Mouse (Mus musculus): ENCODE results near the gene Socs2.

Socs2 gene

DNA sequence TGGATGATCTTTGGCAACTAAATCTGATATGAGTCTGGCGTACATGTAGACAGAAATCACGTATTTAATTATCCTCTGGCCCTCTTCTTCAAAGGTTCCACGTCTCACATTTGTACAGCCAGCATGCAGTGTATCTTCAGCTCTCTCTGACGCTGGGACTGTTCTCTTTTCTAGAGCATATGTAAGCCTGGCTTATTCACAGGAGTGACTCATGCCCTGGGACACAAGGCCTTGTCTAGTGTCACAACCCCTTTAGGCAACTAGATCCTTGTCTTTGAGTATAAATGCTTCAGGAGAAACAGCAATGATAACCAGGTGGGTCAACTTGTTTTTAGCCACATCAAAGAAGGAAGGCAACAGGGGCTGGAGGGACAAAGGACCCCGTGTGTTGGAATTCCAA, 5.7 kb upstream of the Socs2 start:
- in situ Hi-C loops (cut with MboI, MseI): no loop called here

DNA sequence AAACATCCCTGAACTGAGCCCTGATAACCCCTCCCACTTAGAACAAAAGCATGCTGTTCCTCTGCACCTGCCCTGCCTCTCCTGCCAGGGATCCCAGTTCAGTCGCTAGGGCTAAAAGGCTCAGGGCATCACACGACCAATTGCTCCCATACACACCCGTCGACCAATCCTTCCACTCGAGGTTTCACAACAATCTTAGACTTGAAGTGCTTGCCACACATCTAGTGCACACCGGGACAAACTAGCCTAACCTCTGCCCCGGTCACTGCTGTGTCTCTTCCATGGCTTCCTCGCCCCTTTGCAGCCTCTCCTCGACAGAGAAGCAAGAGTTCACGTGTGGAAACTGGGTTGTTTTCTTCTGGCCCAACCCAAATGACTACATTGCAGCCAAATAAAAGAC, 3.3 kb upstream of the Socs2 start:
- in situ Hi-C loops (cut with MboI, MseI): no loop called here

DNA sequence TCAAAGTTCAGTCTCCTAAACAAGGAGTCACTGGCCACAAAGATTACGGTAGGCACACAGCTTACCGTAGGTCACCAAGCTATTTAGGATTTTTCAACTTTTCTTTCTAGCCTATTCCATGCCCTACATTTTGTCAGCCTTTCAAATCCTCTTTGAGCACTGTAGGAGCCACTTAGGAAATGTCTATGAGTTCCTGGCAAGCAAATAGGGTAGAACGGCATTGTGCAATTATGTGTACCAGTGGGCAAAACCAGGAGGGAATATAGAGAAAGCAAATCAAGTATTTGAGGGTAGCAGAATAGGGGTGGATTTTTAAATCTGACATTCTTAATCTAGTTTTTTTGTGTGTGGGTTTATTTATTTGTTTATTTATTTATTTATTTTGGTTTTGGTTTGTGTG, 2.7 kb upstream of the Socs2 start:
- in situ Hi-C loops (cut with MboI, MseI): loop anchor here (5.0 kb wide), 1 partner anchor 97 kb away; the partner anchor contains the start of gene Cradd (in 2 of the 2)

DNA sequence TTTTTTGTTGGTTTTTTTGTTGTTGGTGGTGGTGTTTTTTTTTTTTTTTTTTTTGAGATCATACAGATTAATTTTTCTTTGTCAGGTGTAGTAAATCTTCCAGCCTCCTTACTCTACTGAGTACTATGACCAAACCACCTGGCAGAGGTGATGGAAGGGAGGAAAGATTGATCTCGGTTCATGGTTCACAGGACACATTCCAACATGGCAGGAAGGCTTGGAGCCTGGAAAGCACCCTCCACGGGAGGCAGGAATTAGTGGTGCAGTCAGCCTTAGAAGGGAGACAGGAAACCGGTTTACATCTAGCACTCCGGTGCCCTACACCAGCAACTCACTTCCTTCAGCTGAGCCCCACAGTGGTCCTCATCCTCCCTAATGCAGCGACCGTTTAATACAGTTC, 1.7 kb upstream of the Socs2 start:
- in situ Hi-C loops (cut with MboI, MseI): loop anchor here (5.0 kb wide), 1 partner anchor 96 kb away; the partner anchor contains the start of gene Cradd (in 2 of the 2)

DNA sequence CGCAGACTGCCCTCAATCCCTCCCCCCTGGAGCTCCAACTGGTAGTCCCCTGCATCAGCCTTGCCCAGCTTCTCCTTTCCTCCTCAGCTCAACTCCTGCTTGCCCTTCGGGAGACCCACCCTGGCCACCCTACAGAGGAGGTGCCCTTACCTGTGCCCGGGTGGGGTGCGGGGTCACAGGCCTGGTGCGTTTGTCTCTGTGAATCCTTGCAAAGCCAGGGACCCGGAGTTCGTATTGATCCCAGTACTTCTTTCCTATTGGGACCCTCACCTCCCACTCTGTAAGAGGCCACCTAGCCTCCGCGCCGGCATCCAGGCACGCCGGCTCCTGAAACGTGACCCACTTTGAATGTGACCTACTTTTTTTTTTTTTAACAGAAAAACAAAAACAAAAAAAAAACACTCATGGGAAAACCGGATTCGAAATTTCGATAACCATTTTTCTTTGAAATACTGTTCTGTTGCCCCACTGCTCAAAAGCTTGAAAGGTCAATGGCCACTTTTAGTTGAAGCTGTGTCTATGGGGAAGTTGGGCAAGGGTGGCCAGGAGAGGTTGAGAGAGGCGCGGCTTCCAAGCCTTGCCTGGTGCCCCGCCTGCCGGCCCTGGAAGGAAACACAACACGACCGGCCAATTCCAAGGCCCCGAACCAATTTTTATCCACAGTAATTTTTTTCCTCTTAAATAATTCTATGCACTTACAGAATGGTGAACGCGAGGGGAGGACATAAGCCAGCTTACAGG, 686 bp upstream of the Socs2 start:
- in situ Hi-C loops (cut with MboI, MseI): loop anchor here (5.0 kb wide), 1 partner anchor 95 kb away; the partner anchor contains the start of gene Cradd (in 2 of the 2)

DNA sequence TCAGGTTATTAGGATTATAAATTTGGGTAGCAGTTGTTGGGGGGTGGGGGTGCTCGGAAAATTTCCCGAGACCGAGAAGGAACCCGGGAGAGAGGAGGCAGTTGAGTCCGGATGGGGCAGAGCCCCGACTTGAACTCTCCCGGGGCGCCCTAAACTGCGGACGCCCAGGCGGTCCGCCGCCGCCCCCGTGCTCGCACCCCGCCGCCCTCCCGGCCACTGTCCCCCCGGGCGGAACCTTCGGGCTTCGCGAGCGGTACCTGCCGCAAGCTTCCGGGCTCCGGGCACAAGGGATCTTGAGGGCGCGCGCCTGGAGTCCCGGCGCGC, 657 bp downstream of the Socs2 start:
- in situ Hi-C loops (cut with MboI, MseI): loop anchor here (5.0 kb wide), 1 partner anchor 94 kb away; the partner anchor contains the start of gene Cradd (in 2 of the 2)

DNA sequence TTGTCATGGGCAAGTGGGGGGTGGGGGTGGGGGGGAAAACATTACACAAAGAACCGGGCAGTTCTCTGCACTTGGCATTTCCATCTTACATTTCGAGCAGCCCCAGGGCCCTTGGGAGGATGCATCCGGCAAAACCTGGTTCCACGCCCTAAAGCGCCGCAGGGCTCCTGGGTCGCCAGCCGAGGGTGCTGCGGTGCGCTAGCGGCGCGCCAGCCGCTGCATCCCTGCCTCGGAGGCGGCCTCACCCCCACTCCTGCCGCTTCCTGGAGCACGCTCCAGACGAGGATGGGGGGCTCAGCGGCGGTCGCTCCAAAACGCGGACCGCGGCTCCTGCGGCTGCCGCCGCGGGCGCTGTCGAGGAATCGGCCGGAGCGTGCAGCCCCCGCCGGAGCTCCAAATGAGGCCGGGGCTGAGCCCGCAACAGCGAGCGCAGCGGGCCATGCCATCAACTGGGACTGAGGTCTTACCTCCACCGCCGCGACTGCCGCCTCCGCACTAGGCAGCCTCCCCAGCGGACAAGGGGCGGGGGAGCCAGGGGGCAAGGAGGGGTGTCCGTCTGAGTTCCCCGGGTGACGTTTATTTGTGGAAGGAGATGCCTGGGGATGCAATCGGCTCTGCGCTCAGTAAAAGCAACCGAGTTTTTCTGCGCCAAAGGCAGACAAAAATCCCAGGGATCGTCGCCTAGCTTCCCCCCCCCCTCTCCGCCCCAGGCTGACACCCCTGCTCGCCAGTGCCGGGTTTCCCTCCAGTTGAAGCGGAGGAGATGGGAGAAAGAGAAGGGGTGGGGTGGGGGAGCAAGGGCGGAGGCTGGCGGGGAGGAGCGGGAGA, 1.2 kb downstream of the Socs2 start:
- in situ Hi-C loops (cut with MboI, MseI): loop anchor here (5.0 kb wide), 1 partner anchor 93 kb away; the partner anchor contains the start of gene Cradd (in 2 of the 2)

DNA sequence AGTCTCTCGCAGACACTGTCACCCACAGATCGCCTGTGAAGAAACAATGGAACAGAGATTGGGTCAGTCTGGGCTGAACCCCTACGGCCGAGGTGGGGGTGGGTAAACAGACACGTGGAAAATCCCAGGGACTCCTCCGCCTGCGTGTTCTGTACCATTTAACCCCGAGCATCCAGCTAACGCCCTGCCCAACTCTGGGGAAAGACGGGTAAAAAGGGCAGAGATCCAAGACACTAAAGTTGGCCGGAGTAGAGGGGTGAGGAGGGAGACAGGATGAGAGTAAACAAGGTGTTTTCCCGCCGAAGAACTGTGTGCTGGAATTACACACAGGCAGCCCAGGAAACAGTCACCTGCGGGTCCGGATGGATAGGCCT, 1.8 kb downstream of the Socs2 start:
- in situ Hi-C loops (cut with MboI, MseI): loop anchor here (5.0 kb wide), 1 partner anchor 93 kb away; the partner anchor contains the start of gene Cradd (in 2 of the 2)

DNA sequence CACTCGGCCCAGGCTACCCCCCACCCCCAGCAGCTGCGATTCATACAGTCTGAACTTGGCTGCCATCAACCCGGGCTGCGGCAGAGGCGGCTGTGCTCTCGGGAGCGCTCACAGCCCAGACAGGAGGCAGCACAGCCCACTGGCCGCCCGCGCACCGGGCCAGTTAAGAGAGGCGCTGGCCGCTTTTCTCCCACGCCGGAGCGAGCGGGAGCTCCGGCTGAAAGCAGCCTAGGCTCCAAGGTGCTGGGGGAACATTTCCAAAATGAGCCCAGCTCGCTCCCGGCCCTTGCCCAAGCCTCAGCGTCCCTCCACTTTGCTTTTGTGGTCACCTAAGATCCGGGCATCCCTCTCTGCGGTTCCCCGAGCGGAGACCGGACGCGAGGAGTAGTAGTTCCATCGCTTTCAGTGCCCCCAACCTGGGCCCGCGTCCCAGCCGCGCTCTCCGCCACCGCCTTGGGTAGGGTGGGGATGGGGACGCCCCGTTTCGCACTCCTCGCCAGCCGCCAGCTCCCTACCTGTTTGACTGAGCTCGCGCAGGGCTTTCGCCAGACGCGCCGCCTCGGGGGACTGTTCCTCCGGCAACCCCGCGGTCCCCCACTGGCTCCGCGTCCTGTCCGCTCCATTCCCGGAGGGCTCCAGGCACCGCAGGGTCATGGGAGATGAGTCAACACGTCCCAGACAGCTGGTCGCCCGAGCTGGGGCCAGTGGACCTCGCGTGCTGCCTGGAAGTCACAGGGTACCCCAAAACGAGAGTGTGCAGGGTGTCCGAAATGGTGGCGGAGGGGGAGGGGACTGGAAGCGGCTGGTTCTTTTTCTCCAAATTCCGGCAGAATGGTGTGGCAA, 2.4 kb downstream of the Socs2 start:
- in situ Hi-C loops (cut with MboI, MseI): loop anchor here (5.0 kb wide), 1 partner anchor 92 kb away; the partner anchor contains the start of gene Cradd (in 2 of the 2)

DNA sequence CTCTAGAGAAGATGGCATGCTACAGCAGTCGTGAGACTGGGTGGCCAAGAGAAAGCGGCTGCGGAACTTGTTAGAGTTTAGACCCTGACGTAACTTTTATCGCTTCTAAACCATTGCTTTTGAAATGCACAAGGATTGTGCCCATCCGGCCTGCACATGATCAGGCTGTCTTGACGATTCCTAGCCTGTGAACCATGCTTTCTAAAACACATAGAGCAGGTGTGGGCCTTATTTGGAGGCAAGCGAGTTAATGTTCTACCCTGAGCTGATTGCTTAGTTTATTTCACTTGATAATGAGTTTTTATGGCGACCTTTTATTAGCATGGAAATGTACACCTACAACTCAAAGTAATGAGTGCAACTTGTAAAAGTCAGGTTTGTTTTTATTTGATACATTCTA, 5.8 kb downstream of the Socs2 start:
- in situ Hi-C loops (cut with MboI, MseI): no loop called here

DNA sequence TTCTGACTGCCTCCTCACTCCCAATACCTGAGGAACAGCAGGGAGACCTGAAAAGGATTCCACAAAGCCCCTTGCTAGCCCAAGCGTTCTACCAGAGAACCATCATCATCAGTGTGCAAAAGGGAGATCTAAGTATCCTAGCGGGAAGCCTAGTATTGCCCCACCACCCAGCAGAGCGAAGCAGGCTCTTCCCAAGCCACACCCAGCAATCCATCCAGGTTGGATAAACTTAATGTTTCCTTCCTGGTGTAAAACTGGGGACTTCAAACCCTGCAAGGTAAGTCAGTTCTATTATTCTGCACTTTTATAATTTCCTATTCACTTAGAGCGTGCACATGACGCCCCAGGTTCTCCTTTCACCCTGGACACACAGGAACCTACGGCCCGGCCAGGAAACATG, 6.3 kb downstream of the Socs2 start:
- in situ Hi-C loops (cut with MboI, MseI): no loop called here

DNA sequence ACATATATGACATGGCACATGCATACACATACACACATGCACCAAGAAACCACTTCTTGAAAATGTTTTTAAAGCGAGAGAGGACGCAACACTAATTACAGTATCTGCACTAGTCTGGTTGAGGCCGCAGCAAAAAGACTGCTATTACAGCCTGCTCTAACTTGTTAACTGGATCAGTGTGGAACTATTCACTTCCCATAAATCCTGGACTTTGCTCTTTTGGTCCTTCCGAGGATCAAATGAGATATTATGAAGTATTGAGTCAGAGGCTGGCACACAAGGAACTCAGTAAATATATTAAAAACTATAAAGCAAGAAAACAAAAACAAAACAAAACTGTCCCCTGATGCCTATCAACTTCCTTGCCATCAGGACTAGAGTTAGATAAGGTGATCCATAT, 6.8 kb downstream of the Socs2 start:
- in situ Hi-C loops (cut with MboI, MseI): no loop called here

DNA sequence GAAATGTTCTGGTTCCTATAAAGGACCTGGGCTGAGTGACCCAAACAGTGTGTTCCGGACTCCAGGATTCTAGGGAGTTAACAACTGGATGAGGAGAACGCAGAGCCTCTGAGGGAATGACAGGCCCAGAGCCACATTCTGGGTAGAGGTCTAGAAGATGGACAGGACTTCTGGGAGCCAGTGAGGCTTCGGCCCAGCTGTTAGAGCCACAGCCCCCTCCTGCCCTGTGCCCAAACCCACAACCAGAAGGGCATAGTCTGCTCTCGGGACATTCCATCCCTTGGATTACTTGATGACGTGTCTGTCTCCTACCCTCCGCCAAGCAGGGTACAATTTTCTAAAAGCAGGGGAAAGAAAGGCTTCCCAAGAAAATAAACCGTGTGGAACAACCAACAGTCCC, 7.8 kb downstream of the Socs2 start:
- in situ Hi-C loops (cut with MboI, MseI): no loop called here

DNA sequence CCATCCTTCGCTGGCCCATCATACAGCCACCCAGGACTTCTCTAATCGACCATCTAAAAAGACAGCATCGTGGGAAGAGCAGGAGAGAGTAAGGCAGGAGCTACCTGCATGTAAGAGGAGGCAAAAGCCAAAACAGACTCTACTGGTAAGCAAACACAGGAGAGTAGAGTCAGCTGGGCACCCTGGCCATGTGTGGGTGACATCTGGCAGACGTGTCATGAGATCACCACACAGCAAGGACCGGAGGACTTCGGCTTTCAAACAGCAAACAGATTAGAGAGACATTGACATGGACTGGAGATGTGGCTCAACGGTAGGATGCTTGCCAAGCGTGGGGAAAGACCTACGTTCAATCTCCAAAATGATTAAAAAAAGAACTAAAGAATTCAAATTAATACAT, 8.5 kb downstream of the Socs2 start:
- in situ Hi-C loops (cut with MboI, MseI): no loop called here

DNA sequence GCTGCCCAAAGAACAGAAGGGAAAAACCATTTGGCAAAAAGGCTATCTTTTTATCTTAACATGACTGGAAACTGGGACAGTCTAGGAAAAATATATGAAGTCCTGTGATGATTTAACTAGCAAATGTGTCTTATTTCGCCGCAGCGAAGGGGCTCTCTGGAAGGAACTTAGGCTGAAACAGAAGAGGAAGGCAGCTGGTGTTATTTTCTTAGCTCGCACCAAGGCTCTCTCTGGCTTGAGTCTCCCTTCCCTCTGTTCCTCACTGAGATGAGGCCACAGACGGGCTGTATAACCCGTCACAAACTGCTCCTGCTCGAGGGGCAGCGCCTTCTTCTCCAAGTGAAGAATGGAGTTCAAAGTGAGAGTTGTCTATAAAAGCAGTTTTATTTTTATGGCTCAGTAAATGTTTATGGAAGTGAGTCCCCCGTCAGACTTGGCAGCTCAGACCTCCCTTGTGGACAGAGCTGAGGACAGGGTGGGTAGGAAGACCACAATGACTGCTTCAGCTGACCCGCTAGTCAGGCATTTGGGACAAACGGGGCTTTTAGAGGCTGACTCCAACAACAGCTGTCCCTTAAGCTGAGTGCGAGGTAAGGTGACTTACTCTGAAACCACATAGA, 9.3 kb downstream of the Socs2 start:
- in situ Hi-C loops (cut with MboI, MseI): no loop called here

DNA sequence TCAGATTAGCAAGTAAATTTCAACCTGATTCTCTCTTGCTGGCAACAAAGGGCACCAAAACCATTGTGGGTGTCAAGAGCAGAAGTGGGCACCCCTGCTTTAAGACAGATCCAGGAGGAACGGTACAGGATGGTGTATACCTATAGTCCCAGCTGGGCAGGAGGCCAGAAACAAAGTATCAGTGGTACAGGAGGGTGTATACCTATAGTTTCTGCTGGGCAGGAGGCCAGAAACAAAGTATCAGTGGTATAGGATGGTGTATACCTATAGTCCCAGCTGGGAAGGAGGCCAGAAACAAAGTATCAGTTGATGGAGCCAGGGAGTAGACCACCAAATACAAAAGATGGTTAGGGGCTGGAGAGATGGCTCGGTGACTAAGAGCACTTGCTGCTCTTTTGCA, 12.2 kb downstream of the Socs2 start:
- in situ Hi-C loops (cut with MboI, MseI): no loop called here

DNA sequence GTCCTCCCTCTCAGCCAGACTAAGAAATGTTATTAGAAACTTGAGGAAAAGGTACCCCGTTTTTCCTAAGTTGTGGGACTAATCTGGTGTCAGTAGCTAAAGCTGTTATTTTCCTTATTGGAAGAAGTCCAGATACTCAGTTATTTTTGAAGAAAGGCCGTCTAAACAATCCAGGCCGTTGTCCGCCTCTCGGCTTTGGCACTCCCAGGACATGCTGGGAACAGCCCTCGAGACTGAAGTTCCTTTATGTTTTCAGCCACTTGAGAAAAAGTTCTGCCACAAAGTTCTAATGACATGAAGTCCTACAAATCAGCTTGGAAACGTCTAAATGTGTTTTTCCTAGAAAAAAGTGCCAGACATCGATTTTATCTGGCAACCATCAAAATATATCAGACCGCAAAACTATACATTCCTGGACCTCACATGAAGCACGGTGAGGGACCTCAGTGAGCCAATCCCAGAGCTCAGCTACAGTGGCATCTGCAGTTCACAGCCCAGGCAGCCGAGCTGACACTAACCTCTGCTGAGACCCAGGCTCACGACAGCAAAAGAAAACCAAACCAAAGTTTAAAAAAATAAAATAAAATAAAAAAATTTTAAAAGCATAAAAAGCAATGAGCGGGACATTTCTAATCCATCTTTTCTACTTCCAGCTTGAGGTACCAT, 17.2 kb downstream of the Socs2 start:
- in situ Hi-C loops (cut with MboI, MseI): no loop called here

DNA sequence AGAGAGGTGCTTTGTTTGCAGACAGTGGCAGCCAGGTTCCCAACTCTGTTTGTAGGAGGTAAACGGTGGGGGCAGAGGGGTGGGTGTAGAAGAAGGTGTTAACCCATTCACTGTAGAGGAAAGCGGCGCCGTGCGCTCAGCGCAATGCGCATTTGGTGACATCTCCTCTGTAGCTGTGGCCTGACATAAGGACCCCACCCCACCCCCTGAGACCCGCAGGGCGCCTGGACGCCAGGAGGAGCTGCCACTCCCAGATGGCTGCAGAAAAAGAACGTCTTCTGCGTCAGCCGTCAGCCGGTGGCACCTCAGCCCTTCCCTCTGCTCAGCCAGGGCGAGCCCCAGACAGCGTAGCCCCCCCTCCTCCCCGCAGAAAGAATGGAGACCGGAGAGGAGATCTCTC, 18.5 kb downstream of the Socs2 start:
- in situ Hi-C loops (cut with MboI, MseI): no loop called here

DNA sequence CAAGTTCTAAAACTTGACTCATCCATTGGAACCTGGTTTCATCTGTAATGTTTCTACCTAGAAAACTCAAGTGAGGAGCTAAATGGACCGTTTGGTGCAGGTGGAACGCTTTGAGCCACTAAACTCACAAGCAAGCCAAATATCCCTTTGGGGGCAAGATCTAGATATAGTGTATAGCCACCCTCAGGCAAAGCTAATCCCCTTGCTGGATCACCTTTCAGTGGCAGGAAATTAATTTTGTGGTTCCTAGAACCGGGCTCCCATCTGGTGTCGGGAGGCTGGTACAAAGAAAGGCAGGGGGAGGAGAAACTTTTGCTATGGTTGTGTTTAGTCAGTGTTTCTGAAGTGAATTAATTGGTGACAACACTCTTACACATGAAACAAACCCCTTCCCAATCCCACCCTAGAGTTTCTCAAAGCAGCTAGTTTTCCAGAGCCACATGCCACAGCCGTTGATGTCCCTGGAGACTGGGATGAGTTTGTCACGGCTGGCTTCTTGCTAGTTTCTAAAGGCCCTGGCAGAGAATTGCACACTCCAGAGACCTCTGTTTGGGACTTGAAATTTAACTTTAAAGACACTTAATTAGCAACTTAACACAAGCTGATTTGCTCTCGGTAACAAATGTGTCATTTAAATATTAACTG, 19.7 kb downstream of the Socs2 start:
- in situ Hi-C loops (cut with MboI, MseI): no loop called here

DNA sequence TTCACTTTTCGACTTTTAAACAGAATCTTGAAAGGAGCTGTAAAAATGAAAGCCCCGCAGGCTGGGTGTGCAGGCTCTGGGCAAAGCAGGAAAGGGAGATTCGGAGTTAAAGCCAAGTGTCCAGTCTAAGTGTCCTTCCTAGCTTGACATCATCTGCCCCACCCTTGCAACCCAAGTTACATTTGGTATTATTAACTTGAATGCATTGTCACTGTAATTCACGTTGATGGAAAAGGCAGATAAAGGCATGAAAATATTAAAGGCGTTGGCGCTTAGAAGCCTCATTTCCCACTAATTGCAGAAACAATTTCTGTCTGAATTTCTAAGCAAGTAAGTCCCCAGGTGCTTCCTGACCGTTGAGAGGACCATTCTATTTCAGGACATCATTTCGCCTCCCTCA, 20.6 kb downstream of the Socs2 start:
- in situ Hi-C loops (cut with MboI, MseI): no loop called here

Data from T-helper 17 cell (primary cell).